Mouse (Mus musculus) megakaryocyte-erythroid progenitor cell, adult 5-6 weeks (primary cell): ENCODE results near the gene Hist1h4i. TPM values are rescaled to one million over a fixed set of nuclear protein-coding genes. Genes with fewer than 3 reads are reported as not detected.

Experiments used
- ATAC-seq: replicated peaks from 2 replicates; pipeline ENCODE4 v1.8.0; 2016; ENCODE audit warnings: mild to moderate bottlenecking, inconsistent platforms; ENCODE audit not compliant: severe bottlenecking, poor library complexity, low FRiP score, low TSS enrichment
- total RNA-seq, 2 experiments: library from RNA; stranded (forward) in 1 of 2; stranded (reverse) in 1 of 2; fragments of 200-1000, 215-1000 nt in 1 of 2; fragments of >200 nt in 1 of 2; fragmentation: Nextera tagmentation in 1 of 2; gene quantifications; 2 replicates each; pipeline ENCODE4 v1.2.3; 2014 to 2017

Gene Hist1h4i
- total RNA-seq, 2 experiments from 2014 or later: 110 to 141 TPM

GRCm38 (mm10) chr13:22015479-22016450 lies 25.4 kb downstream of the Hist1h4i start:
- ATAC-seq: peak; percentile 68

GRCm38 (mm10) chr13:22014411-22014845 lies 26.7 kb downstream of the Hist1h4i start:
- peak; percentile 27; the same call in 1 of the 2 replicates for ATAC-seq

- ATAC-seq: no peak
Observed at GRCm38 (mm10) chr13:22013716-22014115, 27.4 kb downstream of the Hist1h4i start.

- no peak for ATAC-seq
Observed at GRCm38 (mm10) chr13:22009642-22010041, 31.5 kb downstream of the Hist1h4i start, which contains the start of gene Prss16. Gene Prss16 (minus strand): TSS chr13:22009742.

- ATAC-seq: no peak
Observed at GRCm38 (mm10) chr13:22008707-22009106, 32.5 kb downstream of the Hist1h4i start.

- no peak for ATAC-seq
Observed at GRCm38 (mm10) chr13:22007872-22008271, 33.3 kb downstream of the Hist1h4i start.

GRCm38 (mm10) chr13:22007121-22007510 lies 34.0 kb downstream of the Hist1h4i start:
- no peak for ATAC-seq

GRCm38 (mm10) chr13:22006334-22007120 lies 34.6 kb downstream of the Hist1h4i start:
- peak; percentile 60 for ATAC-seq

GRCm38 (mm10) chr13:22005605-22006333 lies 35.4 kb downstream of the Hist1h4i start:
- ATAC-seq: peak; percentile 58

- ATAC-seq: no peak
Observed at GRCm38 (mm10) chr13:22001823-22002222, 39.3 kb downstream of the Hist1h4i start.

GRCm38 (mm10) chr13:22001346-22001745 lies 39.8 kb downstream of the Hist1h4i start:
- ATAC-seq: no peak

- no peak for ATAC-seq
Observed at GRCm38 (mm10) chr13:21999147-21999546, 42.0 kb downstream of the Hist1h4i start.

- no peak for ATAC-seq
Observed at GRCm38 (mm10) chr13:21998412-21998811, 42.8 kb downstream of the Hist1h4i start.

- ATAC-seq: no peak
Observed at GRCm38 (mm10) chr13:21997821-21998220, 43.3 kb downstream of the Hist1h4i start.

- no peak for ATAC-seq
Observed at GRCm38 (mm10) chr13:21997201-21997820, 43.9 kb downstream of the Hist1h4i start.

GRCm38 (mm10) chr13:21996840-21997185 lies 44.3 kb downstream of the Hist1h4i start:
- no peak for ATAC-seq

GRCm38 (mm10) chr13:21996101-21996839 lies 44.9 kb downstream of the Hist1h4i start:
- no peak for ATAC-seq

- ATAC-seq: peak; percentile 70
Observed at GRCm38 (mm10) chr13:21995331-21995914, 45.7 kb downstream of the Hist1h4i start.
